Mouse (Mus musculus) forebrain, embryonic 14.5 days (tissue): ENCODE measurements around the gene Slc7a15. TPM values are rescaled to one million over a fixed set of nuclear protein-coding genes. Genes with fewer than 3 reads are reported as not detected.
A peak's percentile ranks its signal among the peaks of the same experiment; 100 is the strongest.

Experiments used
- ATAC-seq: fragments of 200-750 bp; cut with Nextera tagmentation; 2 replicates; pipeline ENCODE4 v1.8.0; 2017; ENCODE audit warnings: mild to moderate bottlenecking, moderate library complexity
- DNase-seq: peaks from one replicate; pipeline ENCODE4 v3.0.0-alpha.2; 2015; ENCODE audit warnings: low spot score
- H3K27ac ChIP-seq: fragments of 300-500 bp; sonication (generic); 2 replicates; pipeline ENCODE4 v1.5.1; 2014; ENCODE audit warnings: low read depth, mild to moderate bottlenecking, control low read depth, low read length, moderate library complexity
- H3K27me3 ChIP-seq: fragments of 300-500 bp; sonication (generic); replicated peaks from 2 replicates; pipeline ENCODE4 v1.6.1; 2014; ENCODE audit warnings: low read length, control low read depth, mixed read lengths; ENCODE audit not compliant: control insufficient read depth, insufficient read depth
- H3K36me3 ChIP-seq: fragments of 300-500 bp; sonication (generic); 2 replicates; pipeline ENCODE4 v1.6.1; 2014; ENCODE audit warnings: low read length, control low read depth; ENCODE audit not compliant: control insufficient read depth, insufficient read depth
- H3K4me1 ChIP-seq: fragments of 300-500 bp; sonication (generic); 2 replicates; pipeline ENCODE4 v1.6.1; 2014; ENCODE audit warnings: antibody characterized with exemption, low read length, control low read depth; ENCODE audit not compliant: control insufficient read depth, insufficient read depth
- H3K4me2 ChIP-seq: fragments of 300-500 bp; sonication (generic); 2 replicates; pipeline ENCODE4 v1.6.1; 2014; ENCODE audit warnings: mild to moderate bottlenecking, control low read depth, low read length
- H3K4me3 ChIP-seq: fragments of 300-500 bp; sonication (generic); 2 replicates; pipeline ENCODE4 v1.5.1; 2014; ENCODE audit warnings: low read depth, low read length, control low read depth
- H3K9ac ChIP-seq: fragments of 300-500 bp; sonication (generic); 2 replicates; pipeline ENCODE4 v1.6.1; 2014; ENCODE audit warnings: mild to moderate bottlenecking, low read length, control low read depth, moderate library complexity
- H3K9me3 ChIP-seq: fragments of 300-500 bp; sonication (generic); replicated peaks from 2 replicates; pipeline ENCODE4 v1.6.1; 2016; ENCODE audit warnings: low read length, control low read depth, mixed read lengths; ENCODE audit not compliant: control insufficient read depth
- WGBS: fragments of 180-500 bp; shearing (Covaris S2); extraction: QIAGEN DNeasy Blood & Tissue Kit; methylation state at CpG from one replicate; pipeline ENCODE4 v1.1.7; 2014; 5-methylcytosine and 5-hydroxymethylcytosine counted together
- polyA plus RNA-seq: library from polyadenylated mRNA; unstranded; fragments of >200 nt; fragmentation: Nextera tagmentation; extraction: Ambion mirVana; gene quantifications from 2 replicates; pipeline ENCODE4 v1.2.1, GENCODE M21; 2014

Slc7a15 gene
- polyA plus RNA-seq, 1 experiment from 2014 or later, result not detected

DNA sequence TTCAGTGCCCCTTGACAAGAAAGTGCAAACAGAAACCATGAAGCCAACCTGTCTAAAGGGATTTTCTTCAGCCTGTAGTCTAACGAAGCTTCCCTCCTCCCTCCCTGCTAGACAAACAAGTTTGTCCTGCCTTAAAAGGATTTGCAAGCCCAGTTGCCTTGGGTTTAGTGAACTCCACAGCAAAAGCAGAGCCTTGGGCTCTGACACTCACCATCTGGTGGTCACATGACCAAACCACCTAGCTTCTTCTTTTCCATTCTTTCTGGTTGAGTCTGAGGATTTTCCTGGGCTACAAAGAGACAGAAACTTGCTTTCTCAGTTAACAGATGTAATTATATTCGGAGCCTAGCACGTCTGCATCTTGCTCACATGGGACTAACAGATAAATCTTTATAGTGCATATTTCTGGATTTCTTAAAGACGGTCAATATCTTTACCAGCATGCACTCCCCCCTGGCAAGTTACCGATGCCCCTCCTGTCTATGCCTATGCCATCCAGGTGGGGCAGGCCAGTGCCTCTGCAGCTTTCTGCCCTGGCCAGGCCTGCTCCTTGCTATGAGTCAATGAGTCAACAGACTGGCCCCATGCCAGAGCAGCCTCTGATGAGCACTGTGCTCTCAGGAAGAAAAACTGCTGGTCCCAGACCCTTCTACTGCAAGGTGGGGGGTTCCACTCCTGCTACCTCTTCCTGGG lies 110.8 kb downstream of the Slc7a15 start:
- ATAC-seq (peak; percentile 42; the same call in 1 of the 2 replicates), DNase-seq (no peak)
- 66% methylated on average over 5 of the region's 5 CpGs for WGBS
- Histone ChIP-seq H3K9ac (no peak overlapping the region), H3K9me3 (no peaks in the 10 kb centered on the region), H3K4me3 (no peak overlapping the region), H3K27me3 (no peaks in the 10 kb centered on the region), H3K4me1 (0 out of 2 replicates have a peak, but pooled peaks cover 4% of the 10 kb centered on the region), H3K4me2 (no peak overlapping the region), H3K27ac (no peak overlapping the region), H3K36me3 (no peaks in the 10 kb centered on the region)

- Histone ChIP-seq H3K36me3 (no peaks in the 10 kb centered on the region), H3K4me2 (no peak overlapping the region), H3K27me3 (no peaks in the 10 kb centered on the region), H3K27ac (no peak overlapping the region), H3K4me1 (0 out of 2 replicates have a peak, but pooled peaks cover 4% of the 10 kb centered on the region), H3K9me3 (no peaks in the 10 kb centered on the region), H3K9ac (no peak overlapping the region), H3K4me3 (no peak overlapping the region)
- DNase-seq (no peak), ATAC-seq (no peak)
- WGBS, result 80% methylated on average over 1 of the region's 1 CpGs
Observed at GRCm38 (mm10) chr12:8487281-8487680, 111.6 kb downstream of the Slc7a15 start.

- no peaks in the 10 kb centered on the region for H3K27me3 ChIP-seq
- no peaks in the 10 kb centered on the region for H3K36me3 ChIP-seq
- no peak overlapping the region for H3K27ac ChIP-seq
- DNase-seq (no peak), ATAC-seq (no peak)
- H3K9me3 ChIP-seq, result no peaks in the 10 kb centered on the region
- no peak overlapping the region for H3K9ac ChIP-seq
- no peak overlapping the region for H3K4me2 ChIP-seq
- H3K4me1 ChIP-seq, result 0 out of 2 replicates have a peak, but pooled peaks cover 4% of the 10 kb centered on the region
- no peak overlapping the region for H3K4me3 ChIP-seq
- 80% methylated on average over 7 of the region's 7 CpGs for WGBS
Observed at GRCm38 (mm10) chr12:8485247-8485646, 113.6 kb downstream of the Slc7a15 start.

DNA sequence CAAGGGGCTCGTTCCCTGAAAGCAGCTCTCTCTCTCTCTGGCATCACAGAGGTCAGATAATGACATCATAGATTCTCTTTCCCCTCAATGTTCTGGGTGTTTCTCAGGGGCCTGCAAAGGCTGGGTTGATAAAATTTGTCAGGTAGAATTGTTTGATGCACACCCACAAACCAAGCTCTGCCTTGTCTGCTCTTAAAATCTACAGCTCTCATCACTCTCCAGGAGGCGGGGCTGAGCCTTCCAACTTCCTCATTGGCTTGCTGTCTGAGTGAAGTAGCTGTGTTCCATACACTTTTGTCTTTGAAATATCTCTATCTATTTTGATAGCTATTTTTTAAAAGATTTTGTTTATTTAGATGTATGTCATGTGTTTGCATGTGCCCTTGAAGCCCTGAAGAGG lies 116.7 kb downstream of the Slc7a15 start:
- ATAC-seq (no peak), DNase-seq (no peak)
- no peaks in the 10 kb centered on the region for H3K9me3 ChIP-seq
- H3K4me3 ChIP-seq, result no peak overlapping the region
- no peak overlapping the region for H3K4me2 ChIP-seq
- no peaks in the 10 kb centered on the region for H3K36me3 ChIP-seq
- no peak overlapping the region for H3K9ac ChIP-seq
- WGBS, result 71% methylated on average over 2 of the region's 2 CpGs
- H3K4me1 ChIP-seq, result no peaks in the 10 kb centered on the region
- H3K27ac ChIP-seq, result no peak overlapping the region
- H3K27me3 ChIP-seq, result no peaks in the 10 kb centered on the region

Other genes with a start within 250 kb of the Slc7a15 start
- 74.4 and 94.6 TPM in 2 replicates for gene Rhob, start 99.1 kb downstream of the Slc7a15 start, polyA plus RNA-seq
- 70.6 and 74.9 TPM in 2 replicates for gene Pum2, start 75.1 kb upstream of the Slc7a15 start, polyA plus RNA-seq
- gene Sdc1, start 172.3 kb upstream of the Slc7a15 start, polyA plus RNA-seq, result 21.3 and 24.8 TPM in 2 replicates